Mouse (Mus musculus) heart, postnatal 25 days (tissue): Measurements from ENCODE around the gene Bub1. TPM values are rescaled to one million over a fixed set of nuclear protein-coding genes. Genes with fewer than 3 reads are reported as not detected.

Experiments used
- DNase-seq: peaks from one replicate; pipeline ENCODE4 v3.0.0; 2022; ENCODE audit warnings: low spot score
- intact Hi-C: fragments of 180-260 bp; cut with DNase I; formaldehyde crosslinking; loops from one replicate; pipeline ENCODE4 v1.15.1; 2025
- total RNA-seq, 2 experiments: library from RNA; stranded (reverse); gene quantifications; 2 replicates each; pipeline ENCODE4 v1.2.3; 2021

The Bub1 gene
- total RNA-seq: under 1 TPM; 0.45 to 0.78 TPM

DNA sequence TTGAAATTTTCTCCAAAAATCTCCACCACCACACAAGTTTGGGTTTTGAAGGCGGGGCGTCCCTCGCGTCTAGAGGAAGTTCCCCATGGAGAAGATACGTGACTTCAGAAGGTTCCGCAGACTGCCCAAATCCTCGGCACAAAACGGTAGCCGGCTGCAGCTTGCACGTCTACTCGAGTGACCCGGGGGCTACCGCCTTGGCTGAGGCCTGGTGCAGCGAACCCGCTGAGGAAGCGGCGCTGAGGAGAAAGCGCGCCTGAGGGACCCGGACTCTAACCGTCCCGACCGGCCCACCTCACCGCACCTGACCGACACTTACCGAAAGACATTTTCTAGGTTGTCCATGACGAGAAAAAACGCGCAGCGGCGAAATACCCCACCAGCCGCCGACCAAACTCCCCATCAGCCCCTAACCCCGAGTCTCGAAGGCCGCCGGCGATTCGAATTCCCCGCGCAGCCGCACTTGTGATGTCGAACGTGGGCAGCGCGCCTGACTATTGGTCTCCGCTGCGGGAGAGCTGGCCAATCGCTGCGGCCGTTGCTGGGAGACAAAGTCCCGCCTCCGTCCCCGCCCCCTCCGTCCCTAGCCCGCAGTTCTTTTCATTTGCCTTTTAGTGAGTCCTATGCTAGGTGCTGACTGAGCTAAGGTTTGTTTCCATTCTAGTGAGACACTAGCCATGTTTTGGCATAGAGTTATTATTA, at the start of gene Bub1:
TSS of gene Bub1 (minus strand) at position 465 of the 702 bp plus-strand sequence.
- intact Hi-C loops: loop anchor here (10.0 kb wide), 1 partner anchor 227 kb away; no protein-coding TSS in a partner anchor
- DNase-seq: peak; percentile 79

DNA sequence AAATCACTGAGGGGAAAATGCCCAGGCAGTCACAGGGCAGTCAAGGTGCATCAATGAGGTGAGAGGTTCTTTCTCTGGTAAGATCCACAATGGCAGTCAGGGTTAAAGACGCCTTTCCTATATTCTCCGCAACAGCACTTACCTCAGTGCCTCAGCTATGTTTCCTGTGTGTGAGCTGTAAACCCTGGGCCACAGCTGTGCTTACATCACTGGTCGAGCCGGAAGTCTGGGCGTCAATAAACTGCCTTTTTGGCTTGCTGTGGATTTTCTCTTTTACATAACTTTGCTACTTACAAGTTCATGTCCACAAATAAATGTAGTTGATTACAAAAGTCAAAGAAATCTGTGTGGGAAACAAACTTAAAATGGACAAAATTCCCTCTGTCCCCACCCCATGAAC, 49.4 kb upstream of the Bub1 start:
- intact Hi-C loops: no loop called here
- no peak for DNase-seq

DNA sequence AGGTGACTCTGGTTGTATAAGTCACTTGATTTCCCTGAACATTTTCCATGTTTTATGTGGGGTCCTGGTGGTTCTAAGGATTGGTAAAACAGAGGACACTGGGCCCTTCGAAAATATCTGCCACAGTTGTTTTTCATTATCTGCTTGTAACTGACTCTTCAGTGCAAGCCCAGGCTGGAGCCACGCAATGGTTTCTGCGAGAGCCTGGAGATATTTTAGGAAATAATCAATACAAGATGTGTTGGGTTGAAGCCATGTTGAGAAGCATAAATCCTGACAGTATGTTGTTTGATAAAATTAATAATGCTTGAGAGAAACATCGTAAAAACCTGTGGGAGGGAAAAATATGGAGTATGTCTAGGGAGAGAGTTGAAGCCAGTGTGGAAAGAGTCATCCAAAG, 32.7 kb upstream of the Bub1 start:
- intact Hi-C loops: no loop called here
- DNase-seq: no peak

DNA sequence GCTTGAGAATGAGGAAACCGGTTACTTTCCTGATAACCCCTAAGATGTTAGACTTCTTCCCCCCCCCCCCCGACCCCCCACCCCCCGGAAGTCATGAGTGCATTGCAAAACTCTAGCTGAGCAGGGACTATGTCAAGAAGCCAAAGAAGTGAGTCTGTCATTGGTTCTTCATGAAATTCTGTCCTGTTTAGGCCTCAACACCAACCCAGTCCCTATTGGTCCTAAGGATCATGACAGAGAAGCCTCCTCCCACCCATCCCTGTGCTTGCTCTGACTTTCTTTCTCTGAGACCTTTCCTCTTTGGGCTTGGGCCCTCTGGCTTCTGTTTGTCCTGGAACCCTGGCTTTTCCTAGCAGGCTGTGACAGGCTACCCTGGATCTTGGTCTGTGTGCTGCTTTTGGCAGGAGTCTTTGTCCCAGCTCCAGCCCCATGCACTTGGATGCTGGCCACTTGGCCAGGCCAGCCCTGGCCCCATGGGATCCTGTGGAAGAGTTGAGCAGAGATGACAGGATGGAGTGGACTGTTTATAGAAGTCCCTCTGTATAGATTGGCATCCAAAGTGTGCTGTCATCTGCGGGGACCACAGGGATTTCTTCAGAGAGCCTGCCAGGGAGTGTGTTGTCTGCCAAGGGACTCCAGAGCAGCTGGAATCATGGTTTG, 22.8 kb upstream of the Bub1 start:
- DNase-seq: peak; percentile 90
- intact Hi-C loops: no loop called here

DNA sequence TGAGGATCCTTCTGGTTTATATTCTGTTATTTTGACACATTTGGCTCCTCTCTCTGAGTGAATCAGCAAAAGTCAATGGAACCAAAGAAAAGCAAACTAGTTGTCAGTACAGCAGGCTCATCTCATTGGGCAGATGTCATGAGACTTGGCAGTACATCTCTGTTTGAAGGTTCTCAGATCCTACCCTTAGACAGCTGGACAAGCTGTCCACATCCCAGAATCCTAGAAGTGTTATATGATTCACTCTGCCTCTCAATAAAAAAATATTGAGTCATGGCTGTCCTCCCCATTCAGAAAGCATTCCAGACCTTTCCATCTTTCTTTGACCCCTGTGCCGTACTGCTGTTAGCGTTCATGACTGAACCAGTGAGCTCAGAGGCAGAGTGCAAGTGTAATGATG, 18.7 kb upstream of the Bub1 start:
- no peak for DNase-seq
- intact Hi-C loops: no loop called here

DNA sequence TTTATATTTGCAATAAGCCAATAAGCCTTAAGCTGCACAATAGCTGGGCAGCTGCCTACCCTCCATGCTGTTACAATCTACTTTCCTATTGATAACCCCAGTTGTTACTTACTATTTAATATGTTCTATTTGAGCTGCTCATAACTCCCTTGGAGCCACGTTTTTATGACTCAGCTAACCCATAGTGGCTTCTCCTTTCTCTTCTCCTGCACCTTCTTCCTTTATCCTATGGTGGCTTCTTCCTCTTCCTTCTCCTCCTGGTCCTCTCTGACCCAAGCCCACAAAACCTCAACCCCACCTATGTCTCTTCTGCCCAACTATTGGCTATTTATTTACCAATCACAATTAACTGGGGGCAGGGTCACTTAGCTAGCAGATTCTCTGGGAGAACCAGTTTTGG, 14.9 kb upstream of the Bub1 start:
- DNase-seq: no peak
- intact Hi-C loops: no loop called here

DNA sequence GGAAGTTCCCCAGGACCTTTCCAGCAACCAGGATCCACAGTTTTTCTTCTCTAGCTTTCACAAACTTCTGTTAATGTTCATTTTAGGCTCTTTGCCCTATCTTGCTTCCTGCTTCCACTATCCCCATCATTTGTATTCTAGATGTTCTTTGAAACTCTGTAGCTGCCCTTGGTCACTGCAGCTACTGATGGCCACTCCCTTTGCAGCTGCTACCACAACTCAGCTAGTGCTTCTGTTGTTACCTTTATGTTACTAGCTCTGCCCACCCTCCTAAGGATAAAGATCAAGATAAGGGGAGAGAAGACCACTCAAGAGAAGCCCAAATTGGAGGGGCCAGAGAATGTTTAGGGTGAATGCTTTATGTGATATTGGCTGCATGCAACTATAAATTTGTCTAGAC, 14.3 kb upstream of the Bub1 start:
- no peak for DNase-seq
- intact Hi-C loops: no loop called here

DNA sequence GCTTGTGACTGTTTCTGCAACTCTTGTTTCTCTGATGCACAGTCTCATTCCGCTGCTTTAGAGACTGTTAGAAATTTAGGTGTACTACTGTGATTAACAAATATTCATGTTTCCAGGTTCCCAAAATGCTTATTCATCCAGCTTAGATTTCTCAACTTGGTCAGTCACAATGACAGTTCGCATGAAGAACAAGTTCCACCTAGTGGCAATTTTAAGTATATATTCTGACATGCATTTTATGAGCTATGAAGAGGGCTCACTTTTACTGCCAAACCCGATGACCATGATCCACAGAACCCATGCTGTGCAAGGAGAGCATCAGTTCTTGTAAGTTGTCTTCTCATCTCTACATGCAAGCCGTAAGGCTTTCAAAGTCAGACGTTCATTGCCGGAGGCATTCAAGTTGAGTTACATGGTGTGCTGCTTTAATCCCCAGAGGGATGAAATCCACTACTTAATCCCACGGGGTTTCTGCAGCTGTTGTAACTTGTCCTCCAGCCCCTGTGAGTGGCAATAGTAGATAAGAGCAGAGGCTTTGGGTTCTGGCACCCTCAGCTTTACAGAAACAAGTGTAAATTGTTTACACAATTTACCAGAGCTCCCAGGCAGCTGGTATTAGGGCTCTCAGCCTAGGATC, 13.8 kb upstream of the Bub1 start:
- intact Hi-C loops: no loop called here
- no peak for DNase-seq

DNA sequence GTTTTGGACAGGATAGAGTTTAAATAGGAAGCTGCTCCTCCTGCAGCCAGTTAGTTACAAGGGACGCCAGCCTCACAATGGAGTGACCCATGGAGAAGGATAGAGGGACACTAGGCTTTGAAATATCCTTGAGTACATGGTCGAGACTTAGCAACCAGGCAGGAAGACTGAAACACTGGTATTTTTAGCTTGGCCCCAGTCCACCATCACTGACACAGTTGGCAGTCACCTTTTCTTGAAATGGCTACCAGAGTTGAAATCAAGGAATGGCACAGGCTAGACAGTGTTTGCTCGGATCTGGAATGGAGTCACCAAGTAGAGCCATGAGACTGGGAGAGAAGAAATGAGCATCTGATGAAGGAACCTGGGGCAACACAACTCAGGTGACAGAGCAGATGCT, 10.8 kb upstream of the Bub1 start:
- DNase-seq: no peak
- intact Hi-C loops: no loop called here

DNA sequence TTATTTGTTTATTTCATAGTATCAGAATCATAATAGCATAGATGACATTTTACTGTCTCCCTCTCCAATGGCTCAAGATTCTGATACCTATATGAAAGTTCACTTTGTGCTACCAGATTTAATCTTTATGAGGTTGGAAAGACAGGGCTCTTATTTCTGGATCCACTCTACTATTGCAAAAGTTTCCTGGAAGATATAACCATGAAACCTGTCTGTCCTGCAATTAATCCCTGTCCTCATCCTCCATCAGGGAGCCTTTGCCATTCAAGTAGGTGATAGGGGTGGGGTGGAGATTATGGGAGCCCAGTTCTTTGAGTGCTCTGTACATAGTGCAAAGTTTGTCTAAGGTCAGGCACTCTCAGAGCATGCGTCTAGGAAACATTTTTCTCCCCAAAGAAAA, 9.7 kb upstream of the Bub1 start:
- DNase-seq: no peak
- intact Hi-C loops: no loop called here

DNA sequence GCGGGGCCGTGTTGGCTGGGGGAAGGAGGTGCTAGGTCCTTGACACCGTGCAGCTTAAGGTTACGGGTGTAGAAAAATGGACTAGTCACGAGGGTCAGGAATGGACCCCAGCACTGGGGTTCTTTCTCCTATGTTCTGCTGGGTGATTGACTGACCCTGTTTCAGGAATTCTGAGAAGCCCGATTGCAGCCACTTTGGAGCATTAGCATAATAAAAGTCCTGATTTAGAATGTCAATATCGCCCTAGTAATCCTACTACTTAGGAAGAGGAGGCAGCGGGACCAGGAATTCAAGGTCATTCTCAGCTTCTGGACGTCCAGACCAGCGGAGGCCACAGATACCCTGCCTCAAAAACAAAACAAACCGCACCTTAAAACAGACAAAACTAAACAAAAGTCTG, 7.8 kb upstream of the Bub1 start:
- no peak for DNase-seq
- intact Hi-C loops: loop anchor here (10.0 kb wide), 1 partner anchor 235 kb away; no protein-coding TSS in a partner anchor

DNA sequence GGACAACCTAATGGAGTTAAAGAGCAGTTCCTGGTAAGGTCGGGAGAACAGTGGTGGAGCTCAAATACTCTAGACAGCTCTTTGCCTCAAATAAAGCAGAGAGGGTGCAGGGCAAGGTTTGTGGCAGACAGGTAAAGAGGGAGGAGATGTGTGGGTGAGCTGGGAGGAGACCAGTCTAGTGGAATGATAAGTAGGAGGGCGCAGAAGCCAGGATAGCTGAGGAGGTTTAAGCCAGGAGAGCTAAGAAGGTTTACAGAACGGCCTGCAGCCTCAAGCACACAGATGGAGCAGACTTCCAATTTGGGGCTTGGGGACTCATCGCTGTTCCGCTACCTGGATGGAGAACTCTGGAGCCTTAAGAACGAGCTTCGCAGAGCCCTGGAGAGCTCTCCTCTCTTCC, 6.9 kb upstream of the Bub1 start, which contains the start of gene Acoxl:
TSS of gene Acoxl (plus strand) at position 301 of the 400 bp plus-strand sequence.
- intact Hi-C loops: loop anchor here (10.0 kb wide), 1 partner anchor 234 kb away; no protein-coding TSS in a partner anchor
- DNase-seq: no peak

DNA sequence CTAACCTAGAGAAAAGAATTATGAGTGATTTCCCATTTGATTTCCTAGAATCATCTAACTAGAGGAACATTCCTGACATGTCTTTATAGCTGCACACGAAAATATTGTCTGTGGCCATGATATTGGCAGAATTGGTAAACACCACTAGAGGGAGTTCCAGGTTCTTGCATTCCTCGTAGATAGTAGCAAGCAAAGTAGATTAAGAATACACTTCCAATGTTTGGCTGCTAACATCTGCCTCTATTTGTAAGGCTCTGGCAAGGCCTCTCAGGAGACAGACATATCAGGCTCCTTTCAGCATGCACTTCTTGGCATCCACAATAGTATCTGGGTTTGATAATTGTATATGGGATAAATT, 1.1 kb upstream of the Bub1 start:
- DNase-seq: no peak
- intact Hi-C loops: loop anchor here (10.0 kb wide), 1 partner anchor 228 kb away; no protein-coding TSS in a partner anchor

DNA sequence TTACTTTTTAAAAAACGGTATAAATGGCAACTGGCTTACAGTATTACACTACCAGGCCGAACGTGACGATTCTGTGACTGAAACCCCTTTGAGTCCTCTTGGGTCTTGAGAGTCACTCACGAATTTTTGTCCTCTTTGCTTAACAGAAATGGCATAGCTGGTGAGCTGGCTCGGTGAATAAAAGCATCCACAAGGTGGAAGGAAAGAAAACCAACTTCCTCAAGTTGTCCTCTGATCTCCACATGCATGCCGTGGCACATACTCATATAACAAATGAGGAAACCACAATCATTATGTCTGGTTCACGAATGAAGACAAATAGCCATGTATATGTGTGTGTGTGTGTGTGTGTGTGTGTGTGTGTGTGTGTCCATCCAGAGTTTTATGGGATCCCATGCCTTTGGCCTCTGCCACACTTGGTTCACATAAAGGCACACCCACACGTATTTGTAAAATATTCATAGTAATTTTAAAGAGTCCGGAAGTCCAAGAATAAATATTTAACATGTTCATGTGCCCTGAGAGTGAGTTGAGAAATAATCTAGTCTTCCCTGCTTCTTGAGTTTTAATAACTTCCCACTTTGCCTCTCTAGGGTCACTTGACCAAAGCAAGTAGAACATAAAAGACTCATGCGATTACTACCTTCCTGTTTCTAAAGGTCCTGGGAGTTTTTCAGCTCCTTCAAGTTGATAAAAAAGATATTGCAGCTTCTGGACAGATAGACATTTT, 603 bp upstream of the Bub1 start:
- intact Hi-C loops: loop anchor here (10.0 kb wide), 1 partner anchor 227 kb away; no protein-coding TSS in a partner anchor
- DNase-seq: no peak

DNA sequence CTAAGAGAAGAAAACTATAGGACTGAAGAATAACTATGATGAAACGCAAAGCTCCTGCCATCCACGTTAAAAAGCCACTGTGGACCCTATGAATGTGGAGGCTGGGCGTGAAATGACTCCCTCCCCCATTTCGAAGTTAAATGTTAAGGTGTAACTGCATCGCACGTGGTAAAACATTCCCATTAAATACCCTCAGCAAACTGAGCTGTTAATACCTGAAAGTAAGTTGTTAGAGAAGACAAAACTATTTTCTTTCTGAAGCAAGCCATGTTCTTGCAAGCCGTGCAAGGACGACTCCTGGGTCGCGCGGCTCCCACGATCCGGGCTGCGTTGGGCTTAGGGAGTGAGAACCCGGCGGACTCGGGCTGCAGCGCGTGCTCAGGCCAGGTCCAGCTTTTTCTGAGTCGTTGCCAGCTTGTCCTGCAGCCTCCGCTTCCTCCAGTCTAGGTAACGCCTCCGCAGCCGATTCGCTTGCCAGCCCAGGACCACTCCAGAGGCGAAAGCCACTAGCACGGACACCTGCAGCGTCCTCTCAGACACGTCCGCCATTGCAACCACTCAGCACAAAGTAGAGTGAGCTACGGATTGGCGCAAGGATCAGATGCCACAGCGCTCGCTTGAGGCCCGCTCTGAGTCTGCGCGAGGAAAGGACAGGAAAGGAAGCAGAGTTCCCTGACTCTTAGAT, 39.6 kb downstream of the Bub1 start, which contains the start of gene Mtln:
TSS of gene Mtln (minus strand) at position 570 of the 685 bp plus-strand sequence.
- intact Hi-C loops: no loop called here

DNA sequence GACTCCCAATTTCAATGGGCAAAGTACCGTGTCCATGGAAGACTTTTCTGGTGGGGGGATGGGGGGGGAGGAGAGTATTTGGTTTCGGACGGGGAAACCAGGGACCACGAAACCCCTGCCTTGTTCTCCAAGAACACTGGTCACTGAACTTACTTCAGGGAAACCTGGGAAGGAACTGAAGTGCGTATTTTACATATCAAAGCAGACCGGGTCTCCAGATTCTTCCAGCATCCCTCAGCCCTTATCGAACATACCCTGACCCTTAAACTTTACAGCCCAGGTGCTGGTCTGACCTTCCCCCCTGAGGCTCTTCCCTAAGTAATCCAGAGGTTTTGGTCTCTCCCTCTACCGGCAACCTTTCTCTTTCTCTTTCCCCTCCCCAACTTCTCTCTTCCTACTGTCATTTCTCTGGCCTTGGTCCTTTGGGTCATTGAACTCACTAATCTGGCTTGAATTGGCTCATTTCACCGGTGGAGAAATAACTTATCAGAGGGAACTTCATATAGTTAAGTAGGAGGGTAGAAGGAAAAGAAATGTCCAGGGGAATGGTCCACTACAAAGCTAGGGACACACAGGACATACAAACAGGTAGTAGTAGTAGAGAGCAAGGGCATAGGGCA, 41.9 kb downstream of the Bub1 start:
- intact Hi-C loops: no loop called here
- no peak for DNase-seq

More for the DNA sequence above, 39.6 kb downstream of the Bub1 start, which contains the start of gene Mtln:
- peak; percentile 72 for DNase-seq

DNA sequence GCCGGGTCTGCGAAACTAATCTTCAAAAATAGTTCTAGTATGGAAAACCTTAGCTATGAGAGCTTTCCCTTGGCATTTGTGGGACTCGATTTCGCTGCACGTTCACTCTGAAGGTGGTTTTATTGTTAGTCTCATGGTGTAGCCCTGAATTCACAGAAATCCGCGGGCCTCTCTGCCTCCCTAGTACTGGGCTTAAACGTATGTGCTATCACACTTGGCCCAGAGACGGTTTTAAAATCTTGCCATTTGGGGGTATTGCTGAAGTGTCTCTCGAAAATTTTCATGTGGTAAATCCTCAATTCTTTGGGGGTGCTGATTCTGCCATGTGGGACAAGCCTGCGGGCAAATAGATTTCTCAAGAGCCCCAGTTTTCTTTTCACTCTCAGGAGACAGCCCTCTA, 42.5 kb downstream of the Bub1 start:
- intact Hi-C loops: no loop called here

DNA sequence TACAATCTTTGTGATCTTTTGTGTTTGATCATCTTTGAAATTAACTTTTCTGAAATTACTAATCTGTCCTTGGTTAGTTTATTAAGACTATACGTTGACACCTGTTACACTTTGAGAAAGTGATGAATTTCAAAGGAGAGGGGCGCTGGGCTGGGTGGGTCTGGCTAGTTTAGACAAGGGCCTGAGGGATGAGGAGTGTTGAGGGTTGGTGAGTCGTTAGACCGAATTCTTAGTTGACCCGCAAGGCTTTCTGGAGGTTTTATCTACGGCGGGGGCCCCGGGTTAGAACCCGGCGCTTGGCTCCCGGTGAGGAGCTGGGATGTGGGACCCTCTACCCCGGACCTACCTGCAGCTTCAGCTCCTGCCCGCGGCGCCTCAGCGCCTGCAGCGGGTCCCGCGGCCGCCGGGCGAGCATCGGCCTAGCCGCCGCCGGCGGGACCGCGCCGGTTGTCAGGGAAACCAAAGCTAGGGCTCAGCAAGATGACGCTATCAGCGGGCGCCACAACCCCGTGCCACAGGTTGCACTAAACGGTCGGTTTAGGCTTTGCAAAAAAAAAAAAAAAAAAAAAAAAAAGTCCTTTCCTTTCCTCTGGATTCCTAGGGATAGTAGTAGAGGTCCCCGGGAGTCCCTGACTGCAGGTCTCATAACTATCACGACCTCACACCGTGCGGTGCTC, 43.1 kb downstream of the Bub1 start, which contains the start of gene Nphp1:
TSS of gene Nphp1 (minus strand) at position 458 of the 677 bp plus-strand sequence.
- intact Hi-C loops: no loop called here

More for the DNA sequence above, 42.5 kb downstream of the Bub1 start:
- no peak for DNase-seq

More for the DNA sequence above, 43.1 kb downstream of the Bub1 start, which contains the start of gene Nphp1:
- DNase-seq: peak; percentile 66
